Mouse (Mus musculus) layer of hippocampus, adult 11-12 months (tissue): ENCODE results near the gene Gm20431.

Experiments
- DNase-seq: peaks from one replicate; pipeline ENCODE4 v3.0.0; 2022; ENCODE audit warnings: low spot score

Gene Gm20431

GRCm38 (mm10) chr2:167599195-167599594 is 62.1 kb downstream of the Gm20431 start:
- no peak for DNase-seq

- DNase-seq: no peak
Observed at GRCm38 (mm10) chr2:167597492-167598186, 63.7 kb downstream of the Gm20431 start.

- no peak for DNase-seq
Observed at GRCm38 (mm10) chr2:167596726-167597491, 64.4 kb downstream of the Gm20431 start.

GRCm38 (mm10) chr2:167596262-167596661 is 65.0 kb downstream of the Gm20431 start:
- no peak for DNase-seq

GRCm38 (mm10) chr2:167595761-167596171 is 65.5 kb downstream of the Gm20431 start:
- no peak for DNase-seq

- DNase-seq: peak; percentile 57
Observed at GRCm38 (mm10) chr2:167594444-167594934, 66.8 kb downstream of the Gm20431 start.

- DNase-seq: no peak
Observed at GRCm38 (mm10) chr2:167593551-167594250, 67.6 kb downstream of the Gm20431 start.

- peak; percentile 46 for DNase-seq
Observed at GRCm38 (mm10) chr2:167588774-167589577, 72.3 kb downstream of the Gm20431 start.

GRCm38 (mm10) chr2:167586976-167587375 is 74.3 kb downstream of the Gm20431 start:
- no peak for DNase-seq

- DNase-seq: no peak
Observed at GRCm38 (mm10) chr2:167586041-167586440, 75.3 kb downstream of the Gm20431 start.

- no peak for DNase-seq
Observed at GRCm38 (mm10) chr2:167585273-167585672, 76.0 kb downstream of the Gm20431 start.

- DNase-seq: no peak
Observed at GRCm38 (mm10) chr2:167583161-167583952, 77.9 kb downstream of the Gm20431 start.

- no peak for DNase-seq
Observed at GRCm38 (mm10) chr2:167578521-167578920, 82.8 kb downstream of the Gm20431 start.

GRCm38 (mm10) chr2:167577186-167577785 is 84.0 kb downstream of the Gm20431 start:
- no peak for DNase-seq

GRCm38 (mm10) chr2:167576121-167576620 is 85.1 kb downstream of the Gm20431 start:
- DNase-seq: no peak

GRCm38 (mm10) chr2:167575581-167575980 is 85.7 kb downstream of the Gm20431 start:
- DNase-seq: no peak

- DNase-seq: no peak
Observed at GRCm38 (mm10) chr2:167574814-167575213, 86.5 kb downstream of the Gm20431 start.

GRCm38 (mm10) chr2:167571442-167572220 is 89.7 kb downstream of the Gm20431 start:
- DNase-seq: no peak

GRCm38 (mm10) chr2:167570815-167571214 is 90.5 kb downstream of the Gm20431 start:
- no peak for DNase-seq
